Comparison of ENCODE assay signal across 8 mouse cellular contexts in genomic region chr1:192136561-192137290, GRCm38 (mm10). TPM values are rescaled to one million over a fixed set of nuclear protein-coding genes. Genes with fewer than 3 reads are reported as not detected.
DNase-seq lines count a peak whose midpoint lies in the region; ATAC-seq and TF ChIP-seq lines count a peak whose summit lies in the region.

No protein-coding gene starts in this region.

- intact Hi-C loops in gastrocnemius, adult 2 months (cut with DNase I): no loop called here
- intact Hi-C loops in left cerebral cortex, adult 2 months (cut with DNase I): no loop called here

- no peak for TF ChIP-seq CTCF in gastrocnemius, adult 2 months (IDR thresholded peaks at IDR 0.05)
- TF ChIP-seq CTCF in hindbrain, postnatal 0 days (IDR thresholded peaks at IDR 0.05; ENCODE audit: low read depth): no peak; the same call in 1 of the 2 replicates
- no peak; the same call in 1 of the 2 replicates for TF ChIP-seq CTCF in left cerebral cortex, adult 2 months (IDR thresholded peaks at IDR 0.05)

- H3K4me2 ChIP-seq in hindbrain, postnatal 0 days (ENCODE audit: low read depth, low read length): peak overlapping the region; percentile 93

- H3K4me3 ChIP-seq in gastrocnemius, adult 2 months: peak overlapping the region; percentile 96
- peak overlapping the region; percentile 88 for H3K4me3 ChIP-seq in hindbrain, postnatal 0 days (ENCODE audit: low read length)
- H3K4me3 ChIP-seq in left cerebral cortex, adult 2 months: peak overlapping the region; percentile 90
- H3K4me3 ChIP-seq in macrophage (ENCODE audit: inconsistent target): peak overlapping the region; percentile 60

- under 1% methylated on average over 53 of the region's 55 CpGs for WGBS in hindbrain, postnatal 0 days
- WGBS in macrophage (ENCODE audit: missing documents): under 1% methylated on average over 51 of the region's 55 CpGs

- peaks cover 7% of the 10 kb centered on the region for H3K4me1 ChIP-seq in hindbrain, postnatal 0 days (ENCODE audit: insufficient read depth, low read length)

- peak; percentile 65 for ATAC-seq in activated CD4-positive, CD25-positive, alpha-beta regulatory T cell, adult 4 months
- peak; percentile 80 for ATAC-seq in common myeloid progenitor, adult 5-6 weeks (replicated peaks; ENCODE audit: low read depth, poor library complexity, severe bottlenecking)
- peak; percentile 90 for ATAC-seq in hindbrain, postnatal 0 days

- no peaks in the 10 kb centered on the region for H3K27me3 ChIP-seq in hindbrain, postnatal 0 days (ENCODE audit: insufficient read depth, low read length)

- peaks cover 47% of the 10 kb centered on the region for H3K79me2 ChIP-seq in macrophage (ENCODE audit: inconsistent target)

- no peaks in the 10 kb centered on the region for H3K36me3 ChIP-seq in hindbrain, postnatal 0 days (ENCODE audit: insufficient read depth, low read length)
- 0 out of 2 replicates have a peak, but pooled peaks cover 3% of the 10 kb centered on the region for H3K36me3 ChIP-seq in macrophage (ENCODE audit: inconsistent target)

- H3K9me3 ChIP-seq in hindbrain, postnatal 0 days (ENCODE audit: low read length): no peaks in the 10 kb centered on the region

- DNase-seq in gastrocnemius, adult 2 months: peak; percentile 91
- peak; percentile 90 for DNase-seq in hindbrain, postnatal 0 days (ENCODE audit: low spot score)
- DNase-seq in left cerebral cortex, adult 2 months (ENCODE audit: extremely low spot score in 1 of 2, low spot score in 2 of 2): peak; percentile 79 to 82
- DNase-seq in retina, postnatal 7 days (ENCODE audit: low read depth, low spot score): peak; percentile 75
- DNase-seq in urinary bladder, adult 18-20 months (ENCODE audit: low spot score in 2 of 2): peak; percentile 64 to 71

- H3K9ac ChIP-seq in hindbrain, postnatal 0 days (replicated peaks; ENCODE audit: low read length): peak overlapping the region; percentile 96

- H3K27ac ChIP-seq in gastrocnemius, adult 2 months: peak overlapping the region; percentile 98
- peak overlapping the region; percentile 99 for H3K27ac ChIP-seq in hindbrain, postnatal 0 days
- peak overlapping the region; percentile 97 for H3K27ac ChIP-seq in left cerebral cortex, adult 2 months
- peak overlapping the region; percentile 66 for H3K27ac ChIP-seq in macrophage

RNA-seq across cellular contexts. Expression of gene Rcor3, which starts 1.1 kb away (rescaled TPM):
- polyA plus RNA-seq in activated CD4-positive, CD25-positive, alpha-beta regulatory T cell, adult 4 months (2017; shearing (Covaris generic)): 10 to 100 TPM; 16.0 to 17.8 TPM
- 13.6 and 21.7 TPM in 2 replicates for total RNA-seq in common myeloid progenitor, adult 5-6 weeks (2017)
- 10 to 100 TPM; 27.1 to 29.8 TPM for total RNA-seq in gastrocnemius, adult 2 months (2021)
- total RNA-seq in hindbrain, postnatal 0 days (2014; rRNA removed): 24.2 and 31.2 TPM in 2 replicates
- polyA plus RNA-seq in hindbrain, postnatal 0 days (2015; fragmentation: Nextera tagmentation; extraction: Ambion mirVana): 50.0 and 51.3 TPM in 2 replicates
- total RNA-seq in left cerebral cortex, adult 2 months (2021): 10 to 100 TPM; 31.8 to 37.4 TPM
- total RNA-seq in macrophage (2018; cell fraction: chromatin; rRNA removed): 100 to 1,000 TPM in 9 of 26 experiments, 10 to 100 TPM in 17; 16.9 to 196 (median 81.9) TPM
- total RNA-seq in macrophage (2018; cell fraction: cytosol; rRNA removed): 10 to 100 TPM in 25 of 26 experiments, 1 to 10 TPM in 1; 8.5 to 23.6 (median 17.8) TPM
- 100 to 1,000 TPM in 3 of 26 experiments, 10 to 100 TPM in 23; 12.8 to 118 (median 53.4) TPM for total RNA-seq in macrophage (2018; cell fraction: nucleus; rRNA removed)
- polyA plus RNA-seq in macrophage (2018): 10.4 to 14.7 TPM (median 12.5 TPM) in 3 replicates

RNA-seq across cellular contexts. Expression of gene Traf5, which starts 44.4 kb away (rescaled TPM):
- 10 to 100 TPM; 54.1 to 58.9 TPM for polyA plus RNA-seq in activated CD4-positive, CD25-positive, alpha-beta regulatory T cell, adult 4 months (2017; shearing (Covaris generic))
- total RNA-seq in common myeloid progenitor, adult 5-6 weeks (2017): 6.5 and 11.3 TPM in 2 replicates
- total RNA-seq in gastrocnemius, adult 2 months (2021): 1 to 10 TPM; 2.7 to 2.8 TPM
- total RNA-seq in hindbrain, postnatal 0 days (2014; rRNA removed): 0.58 and 7.3 TPM in 2 replicates
- polyA plus RNA-seq in hindbrain, postnatal 0 days (2015; fragmentation: Nextera tagmentation; extraction: Ambion mirVana): 1.4 and 2.0 TPM in 2 replicates
- total RNA-seq in left cerebral cortex, adult 2 months (2021): 1 to 10 TPM; 4.5 to 7.6 TPM
- 100 to 1,000 TPM in 1 of 26 experiments, 10 to 100 TPM in 25; 14.5 to 134 (median 47.7) TPM for total RNA-seq in macrophage (2018; cell fraction: chromatin; rRNA removed)
- 10 to 100 TPM in 24 of 26 experiments, 1 to 10 TPM in 2; 8.2 to 22.8 (median 16.7) TPM for total RNA-seq in macrophage (2018; cell fraction: cytosol; rRNA removed)
- total RNA-seq in macrophage (2018; cell fraction: nucleus; rRNA removed): 10 to 100 TPM; 11.6 to 42.9 (median 24.2) TPM
- polyA plus RNA-seq in macrophage (2018): 8.7 to 19.3 TPM (median 11.1 TPM) in 3 replicates

RNA-seq across cellular contexts. Expression of gene Kcnh1, which starts 53.8 kb away (rescaled TPM):
- under 1 TPM in 1 of 2 experiments, not detected in 1; 0.19 TPM for polyA plus RNA-seq in activated CD4-positive, CD25-positive, alpha-beta regulatory T cell, adult 4 months (2017; shearing (Covaris generic))
- total RNA-seq in common myeloid progenitor, adult 5-6 weeks (2017): not detected in 2 replicates
- total RNA-seq in gastrocnemius, adult 2 months (2021): not detected
- 7.0 TPM in 2 replicates for total RNA-seq in hindbrain, postnatal 0 days (2014; rRNA removed)
- 2.7 and 2.9 TPM in 2 replicates for polyA plus RNA-seq in hindbrain, postnatal 0 days (2015; fragmentation: Nextera tagmentation; extraction: Ambion mirVana)
- total RNA-seq in left cerebral cortex, adult 2 months (2021): 10 to 100 TPM; 71.9 to 76.4 TPM
- not detected for total RNA-seq in macrophage (2018; cell fraction: chromatin; rRNA removed)
- not detected for total RNA-seq in macrophage (2018; cell fraction: cytosol; rRNA removed)
- not detected for total RNA-seq in macrophage (2018; cell fraction: nucleus; rRNA removed)
- not detected in 3 replicates for polyA plus RNA-seq in macrophage (2018)

Comparison
In these comparisons a context has a peak if more than half of its experiments do, and no peak if none do; other contexts are left out.
1. Peak in every context shown above with its lines: DNase-seq, ATAC-seq, H3K4me3 ChIP-seq and H3K27ac ChIP-seq.